Mouse (Mus musculus): ENCODE measurements around the gene Mvb12b.

GRCm38 (mm10) chr2:33812980-33813379, 74.8 kb downstream of the Mvb12b start:
- TF ChIP-seq CTCF (IDR thresholded peaks at IDR 0.05; ENCODE audit: control insufficient read depth, insufficient read depth, insufficient read length) (no peak), MYOG (IDR thresholded peaks at IDR 0.05; ENCODE audit: control insufficient read depth, extremely low read depth, insufficient read length) (no peak), USF1 (IDR thresholded peaks at IDR 0.05; ENCODE audit: low read depth) (no peak)
